Mouse (Mus musculus) spleen, adult 2 months (tissue): ENCODE results near the gene Mrps26.

Experiments used
- CTCF ChIP-seq: fragments of 200-500 bp; IDR thresholded peaks from 2 replicates; pipeline ENCODE4 v1.5.1; 2011; ENCODE audit warnings: mild to moderate bottlenecking, inconsistent platforms; ENCODE audit not compliant: insufficient read depth, insufficient read length, insufficient replicate concordance; ENCODE audit errors: extremely low read depth
- POLR2A ChIP-seq: fragments of 200-500 bp; IDR thresholded peaks from 2 replicates; pipeline ENCODE4 v1.6.1; 2011; ENCODE audit warnings: low read depth, low read length, inconsistent platforms

DNA sequence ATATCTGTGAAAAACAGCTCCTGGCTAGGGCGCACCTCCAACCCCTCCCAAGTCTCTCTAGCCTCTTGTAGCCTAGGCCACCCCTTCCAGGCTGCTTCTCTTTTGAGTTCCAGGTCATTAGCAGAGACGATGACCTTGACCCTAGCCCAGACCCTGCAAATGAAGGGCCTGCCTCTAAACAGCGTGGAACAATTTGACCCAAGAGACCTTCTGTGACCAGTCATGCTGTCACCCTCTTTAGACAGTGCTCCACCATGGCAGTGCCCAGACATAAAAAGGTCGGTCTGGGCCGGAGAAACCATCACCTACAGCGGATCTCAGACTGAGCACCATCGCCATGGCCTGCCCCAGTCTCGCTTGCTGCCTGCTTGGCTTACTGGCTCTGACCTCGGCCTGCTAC, 12.3 kb downstream of the Mrps26 start, which contains the start of gene Oxt:
- TF ChIP-seq POLR2A (no peak), CTCF (no peak)
